Mouse (Mus musculus) lung, embryonic 14.5 days (tissue): ENCODE data around the gene Gpr4. TPM values are rescaled to one million over a fixed set of nuclear protein-coding genes. Genes with fewer than 3 reads are reported as not detected.

Experiments used
- ATAC-seq: fragments of 200-750 bp; cut with Nextera tagmentation; 2 replicates; pipeline ENCODE4 v1.8.0; 2017; ENCODE audit warnings: mild to moderate bottlenecking, moderate TSS enrichment, moderate library complexity; ENCODE audit not compliant: insufficient read depth
- DNase-seq: peaks from one replicate; pipeline ENCODE4 v3.0.0-alpha.2; 2015
- H3K27ac ChIP-seq: fragments of 300-500 bp; sonication (generic); 2 replicates; pipeline ENCODE4 v1.5.1; 2014; ENCODE audit warnings: low read depth, mild to moderate bottlenecking, moderate library complexity
- H3K27me3 ChIP-seq: fragments of 300-500 bp; sonication (generic); 2 replicates; pipeline ENCODE4 v1.6.1; 2014; ENCODE audit warnings: low read length, control low read depth; ENCODE audit not compliant: insufficient read depth
- H3K36me3 ChIP-seq: fragments of 300-500 bp; sonication (generic); 2 replicates; pipeline ENCODE4 v1.6.1; 2014; ENCODE audit warnings: control low read depth; ENCODE audit not compliant: insufficient read depth
- H3K4me1 ChIP-seq: fragments of 300-500 bp; sonication (generic); 2 replicates; pipeline ENCODE4 v1.6.1; 2014; ENCODE audit warnings: antibody characterized with exemption, control low read depth; ENCODE audit not compliant: insufficient read depth
- H3K4me2 ChIP-seq: fragments of 300-500 bp; sonication (generic); 2 replicates; pipeline ENCODE4 v1.6.1; 2014; ENCODE audit warnings: mild to moderate bottlenecking
- H3K4me3 ChIP-seq: fragments of 300-500 bp; sonication (generic); 2 replicates; pipeline ENCODE4 v1.5.1; 2014; ENCODE audit warnings: low read depth, low read length
- H3K9ac ChIP-seq: fragments of 300-500 bp; sonication (generic); 2 replicates; pipeline ENCODE4 v1.6.1; 2014
- H3K9me3 ChIP-seq: fragments of 300-500 bp; sonication (generic); 2 replicates; pipeline ENCODE4 v1.6.1; 2016; ENCODE audit warnings: low read depth, low read length, control low read depth
- CTCF ChIP-seq: IDR thresholded peaks from 2 replicates; pipeline ENCODE4 v1.5.1; 2016; ENCODE audit warnings: antibody characterized with exemption, low read depth
- WGBS: fragments of 180-500 bp; shearing (Covaris S2); extraction: QIAGEN DNeasy Blood & Tissue Kit; methylation state at CpG from one replicate; pipeline ENCODE4 v1.1.7; 2014; 5-methylcytosine and 5-hydroxymethylcytosine counted together
- polyA plus RNA-seq: library from polyadenylated mRNA; unstranded; fragments of >200 nt; fragmentation: Nextera tagmentation; extraction: Ambion mirVana; gene quantifications from 2 replicates; pipeline ENCODE4 v1.2.1, GENCODE M21; 2014

Gpr4 gene
- polyA plus RNA-seq, 1 experiment from 2014 or later = 2.2 TPM

DNA sequence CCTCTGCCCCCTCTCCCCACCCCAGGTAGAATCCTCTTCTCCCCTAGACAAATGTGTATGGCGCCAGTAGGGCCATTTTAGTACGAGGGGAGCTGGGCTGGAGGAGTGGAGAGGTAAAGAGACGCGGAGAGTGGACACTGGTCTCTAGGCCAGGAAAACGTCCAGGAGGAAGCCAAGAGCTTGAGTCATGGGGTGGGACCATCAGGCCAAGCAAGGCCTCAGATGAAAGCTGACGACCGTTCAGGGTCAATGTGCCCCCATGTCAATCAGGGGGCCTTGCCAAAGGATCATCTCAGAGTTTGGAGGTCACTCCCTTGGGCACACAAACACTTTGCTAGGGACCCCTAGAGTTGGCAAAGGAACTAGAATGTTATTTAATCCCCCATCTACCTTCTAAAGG is 35.1 kb upstream of the Gpr4 start:
- DNase-seq (no peak), ATAC-seq (no peak)
- H3K36me3 ChIP-seq = no peaks in the 10 kb centered on the region
- no peak overlapping the region for H3K27ac ChIP-seq
- H3K4me1 ChIP-seq = peaks cover 6% of the 10 kb centered on the region; the same call in 1 of the 2 replicates
- H3K4me3 ChIP-seq = no peak overlapping the region
- no peak overlapping the region for H3K9ac ChIP-seq
- H3K9me3 ChIP-seq = peaks cover 8% of the 10 kb centered on the region; the same call in 1 of the 2 replicates
- no peak overlapping the region for H3K4me2 ChIP-seq
- TF ChIP-seq CTCF = no peak
- H3K27me3 ChIP-seq = peaks cover 59% of the 10 kb centered on the region
- WGBS = 64% methylated on average over 7 of the region's 7 CpGs

GRCm38 (mm10) chr7:19178035-19178434 is 34.3 kb upstream of the Gpr4 start:
- WGBS = 11% methylated on average over 18 of the region's 18 CpGs
- no peak overlapping the region for H3K4me2 ChIP-seq
- H3K27me3 ChIP-seq = peaks cover 59% of the 10 kb centered on the region
- TF ChIP-seq CTCF = no peak
- H3K9ac ChIP-seq = no peak overlapping the region
- no peak overlapping the region for H3K4me3 ChIP-seq
- H3K9me3 ChIP-seq = peaks cover 8% of the 10 kb centered on the region; the same call in 1 of the 2 replicates
- no peaks in the 10 kb centered on the region; the same call in 1 of the 2 replicates for H3K4me1 ChIP-seq
- no peaks in the 10 kb centered on the region for H3K36me3 ChIP-seq
- ATAC-seq (no peak), DNase-seq (no peak)
- H3K27ac ChIP-seq = no peak overlapping the region

GRCm38 (mm10) chr7:19178443-19179092 is 33.8 kb upstream of the Gpr4 start:
- Histone ChIP-seq H3K4me1 (no peaks in the 10 kb centered on the region; the same call in 1 of the 2 replicates), H3K9ac (no peak overlapping the region), H3K4me2 (peak overlapping the region; percentile 48), H3K27ac (no peak overlapping the region), H3K9me3 (peaks cover 8% of the 10 kb centered on the region; the same call in 1 of the 2 replicates), H3K4me3 (peak overlapping the region; percentile 14; the same call in 1 of the 2 replicates), H3K27me3 (peaks cover 59% of the 10 kb centered on the region), H3K36me3 (no peaks in the 10 kb centered on the region; the same call in 1 of the 2 replicates)
- DNase-seq = peak; percentile 84
- TF ChIP-seq CTCF = peak; percentile 90
- 7% methylated on average over 27 of the region's 27 CpGs for WGBS
- ATAC-seq = peak; percentile 2; the same call in 1 of the 2 replicates

- TF ChIP-seq CTCF = peak; percentile 70
- DNase-seq (peak; percentile 82), ATAC-seq (0 out of 2 replicates have a peak, but pooled peaks have one; percentile 0)
- Histone ChIP-seq H3K9ac (no peak overlapping the region), H3K4me2 (peak overlapping the region; percentile 48), H3K27me3 (peaks cover 59% of the 10 kb centered on the region), H3K4me3 (peak overlapping the region; percentile 14), H3K36me3 (no peaks in the 10 kb centered on the region; the same call in 1 of the 2 replicates), H3K4me1 (no peaks in the 10 kb centered on the region; the same call in 1 of the 2 replicates), H3K9me3 (peaks cover 8% of the 10 kb centered on the region; the same call in 1 of the 2 replicates), H3K27ac (no peak overlapping the region)
- WGBS = 1% methylated on average over 30 of the region's 32 CpGs
Observed at GRCm38 (mm10) chr7:19179173-19179572, 33.2 kb upstream of the Gpr4 start.

DNA sequence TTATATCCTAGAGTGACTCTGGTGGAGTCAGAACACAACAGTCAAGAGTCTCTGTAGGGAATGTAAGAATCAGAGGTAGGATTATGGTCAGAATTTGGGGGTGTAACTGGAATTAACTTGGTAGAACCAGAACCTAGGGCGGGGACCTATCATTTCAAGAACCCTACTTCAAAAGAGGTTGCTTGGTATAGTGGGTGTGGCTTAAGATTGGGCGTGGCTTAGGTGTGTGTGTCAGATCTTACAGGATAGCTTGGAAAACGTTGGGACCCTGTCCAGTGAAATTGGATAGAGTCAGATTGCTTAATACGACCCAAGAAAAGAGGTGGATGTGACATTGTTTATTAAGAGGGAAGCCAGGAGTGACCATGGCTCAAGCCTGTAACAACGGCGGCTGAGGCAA is 32.4 kb upstream of the Gpr4 start:
- H3K9me3 ChIP-seq = peaks cover 8% of the 10 kb centered on the region; the same call in 1 of the 2 replicates
- H3K4me2 ChIP-seq = peak overlapping the region; percentile 48; the same call in 1 of the 2 replicates
- no peak for TF ChIP-seq CTCF
- WGBS = 34% methylated on average over 6 of the region's 6 CpGs
- no peak for DNase-seq
- H3K4me1 ChIP-seq = no peaks in the 10 kb centered on the region; the same call in 1 of the 2 replicates
- H3K4me3 ChIP-seq = peak overlapping the region; percentile 14; the same call in 1 of the 2 replicates
- H3K27me3 ChIP-seq = peaks cover 56% of the 10 kb centered on the region
- peaks cover 4% of the 10 kb centered on the region; the same call in 1 of the 2 replicates for H3K36me3 ChIP-seq
- H3K27ac ChIP-seq = no peak overlapping the region
- no peak overlapping the region for H3K9ac ChIP-seq
- no peak for ATAC-seq

GRCm38 (mm10) chr7:19180862-19181429 is 31.4 kb upstream of the Gpr4 start:
- Histone ChIP-seq H3K36me3 (peaks cover 7% of the 10 kb centered on the region; the same call in 1 of the 2 replicates), H3K9ac (peak overlapping the region; percentile 65), H3K4me3 (peak overlapping the region; percentile 61), H3K4me1 (no peaks in the 10 kb centered on the region; the same call in 1 of the 2 replicates), H3K9me3 (peaks cover 5% of the 10 kb centered on the region; the same call in 1 of the 2 replicates), H3K27me3 (peaks cover 49% of the 10 kb centered on the region), H3K4me2 (peak overlapping the region; percentile 69), H3K27ac (0 out of 2 replicates have a peak overlapping the region, but pooled peaks have one; percentile 21)
- WGBS = under 1% methylated on average over 26 of the region's 27 CpGs
- ATAC-seq (peak; percentile 55), DNase-seq (peak; percentile 66)
- no peak for TF ChIP-seq CTCF

DNA sequence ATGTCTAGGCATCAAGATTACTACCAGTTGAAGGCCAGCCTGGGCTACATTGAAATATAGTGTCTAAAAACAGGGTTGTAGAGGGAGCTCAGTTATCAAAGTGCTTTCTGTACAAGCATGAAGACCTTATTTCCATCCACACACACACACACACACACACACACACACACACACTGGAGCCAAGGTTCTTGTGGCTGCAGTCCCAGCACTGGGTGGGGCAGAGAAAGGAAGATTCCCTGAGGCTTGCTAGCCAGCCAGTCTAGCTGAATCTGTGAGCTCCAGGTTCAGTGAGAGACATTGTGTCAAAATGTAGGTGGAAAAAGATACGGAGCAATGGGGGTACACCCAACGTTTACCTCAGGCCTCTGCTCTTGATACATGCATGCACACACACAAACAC is 28.1 kb upstream of the Gpr4 start:
- no peak for DNase-seq
- H3K4me1 ChIP-seq = no peaks in the 10 kb centered on the region; the same call in 1 of the 2 replicates
- no peak overlapping the region for H3K4me3 ChIP-seq
- H3K9me3 ChIP-seq = no peaks in the 10 kb centered on the region
- ATAC-seq = no peak
- no peak overlapping the region for H3K27ac ChIP-seq
- TF ChIP-seq CTCF = no peak
- H3K36me3 ChIP-seq = peaks cover 10% of the 10 kb centered on the region; the same call in 1 of the 2 replicates
- H3K27me3 ChIP-seq = peaks cover 17% of the 10 kb centered on the region
- H3K9ac ChIP-seq = no peak overlapping the region
- H3K4me2 ChIP-seq = no peak overlapping the region
- 89% methylated on average over 2 of the region's 2 CpGs for WGBS
